Mouse (Mus musculus) lung, postnatal 0 days (tissue): ENCODE data around the gene Iqsec1. TPM values are rescaled to one million over a fixed set of nuclear protein-coding genes. Genes with fewer than 3 reads are reported as not detected.

Experiments used
- ATAC-seq: fragments of 200-750 bp; cut with Nextera tagmentation; 2 replicates; pipeline ENCODE4 v1.8.0; 2017; ENCODE audit warnings: moderate library complexity
- DNase-seq: peaks from one replicate; pipeline ENCODE4 v3.0.0-alpha.2; 2016; ENCODE audit warnings: low spot score
- H3K27ac ChIP-seq: fragments of 300-500 bp; sonication (generic); 2 replicates; pipeline ENCODE4 v1.5.1; 2014; ENCODE audit warnings: antibody characterized with exemption, mild to moderate bottlenecking, low read length, mixed read lengths
- H3K27me3 ChIP-seq: fragments of 300-500 bp; sonication (generic); replicated peaks from 2 replicates; pipeline ENCODE4 v1.6.1; 2014; ENCODE audit warnings: low read length, mixed read lengths; ENCODE audit not compliant: insufficient read depth
- H3K36me3 ChIP-seq: fragments of 300-500 bp; sonication (generic); 2 replicates; pipeline ENCODE4 v1.6.1; 2014; ENCODE audit warnings: low read length, mixed read lengths; ENCODE audit not compliant: insufficient read depth
- H3K4me1 ChIP-seq: fragments of 300-500 bp; sonication (generic); 2 replicates; pipeline ENCODE4 v1.6.1; 2014; ENCODE audit warnings: antibody characterized with exemption, low read depth, low read length, mixed read lengths; ENCODE audit not compliant: insufficient read depth
- H3K4me2 ChIP-seq: fragments of 300-500 bp; sonication (generic); replicated peaks from 2 replicates; pipeline ENCODE4 v1.6.1; 2014; ENCODE audit warnings: low read depth, mild to moderate bottlenecking, low read length, moderate library complexity, mixed read lengths
- H3K4me3 ChIP-seq: fragments of 300-500 bp; sonication (generic); 2 replicates; pipeline ENCODE4 v1.5.1; 2014; ENCODE audit warnings: low read depth, low read length
- H3K9ac ChIP-seq: fragments of 300-500 bp; sonication (generic); replicated peaks from 2 replicates; pipeline ENCODE4 v1.6.1; 2014; ENCODE audit warnings: low read depth, mild to moderate bottlenecking
- H3K9me3 ChIP-seq: fragments of 300-500 bp; sonication (generic); 2 replicates; pipeline ENCODE4 v1.6.1; 2016; ENCODE audit warnings: low read length, mixed read lengths
- CTCF ChIP-seq: IDR thresholded peaks from 2 replicates; pipeline ENCODE4 v1.5.1; 2016; ENCODE audit warnings: antibody characterized with exemption, mild to moderate bottlenecking
- EP300 ChIP-seq: IDR thresholded peaks from 2 replicates; pipeline ENCODE4 v1.6.1; 2016; ENCODE audit warnings: antibody characterized with exemption, mild to moderate bottlenecking, control low read depth
- WGBS: fragments of 180-500 bp; shearing (Covaris S2); extraction: QIAGEN DNeasy Blood & Tissue Kit; methylation state at CpG from one replicate; pipeline ENCODE4 v1.1.7; 2014; 5-methylcytosine and 5-hydroxymethylcytosine counted together
- polyA plus RNA-seq: library from polyadenylated mRNA; unstranded; fragments of >200 nt; fragmentation: Nextera tagmentation; extraction: Ambion mirVana; gene quantifications from 2 replicates; pipeline ENCODE4 v1.2.1, GENCODE M21; 2015

Gene Iqsec1
- polyA plus RNA-seq, 1 experiment from 2014 or later: 18.6 TPM

- H3K36me3 ChIP-seq: no peaks in the 10 kb centered on the region
- DNase-seq (no peak), ATAC-seq (no peak)
- no peak for TF ChIP-seq EP300
- TF ChIP-seq CTCF: no peak
- H3K9me3 ChIP-seq: no peaks in the 10 kb centered on the region
- H3K4me3 ChIP-seq: no peak overlapping the region
- H3K4me2 ChIP-seq: no peak overlapping the region
- H3K9ac ChIP-seq: no peak overlapping the region
- 74% methylated on average over 5 of the region's 5 CpGs for WGBS
- peaks cover 20% of the 10 kb centered on the region for H3K4me1 ChIP-seq
- H3K27me3 ChIP-seq: no peaks in the 10 kb centered on the region
- H3K27ac ChIP-seq: no peak overlapping the region
Observed at GRCm38 (mm10) chr6:90619936-90620335, 368.5 kb downstream of the Iqsec1 start.

GRCm38 (mm10) chr6:90618821-90619636, 369.5 kb downstream of the Iqsec1 start:
- Histone ChIP-seq H3K4me3 (no peak overlapping the region), H3K27ac (no peak overlapping the region), H3K27me3 (no peaks in the 10 kb centered on the region), H3K36me3 (no peaks in the 10 kb centered on the region), H3K4me1 (peaks cover 20% of the 10 kb centered on the region), H3K9ac (0 out of 2 replicates have a peak overlapping the region, but pooled peaks have one; percentile 3), H3K9me3 (no peaks in the 10 kb centered on the region), H3K4me2 (no peak overlapping the region)
- ATAC-seq (peak; percentile 49), DNase-seq (peak; percentile 59)
- TF ChIP-seq EP300: no peak
- no peak for TF ChIP-seq CTCF
- 44% methylated on average over 19 of the region's 19 CpGs for WGBS

- H3K9ac ChIP-seq: no peak overlapping the region
- TF ChIP-seq CTCF (no peak), EP300 (no peak)
- H3K9me3 ChIP-seq: no peaks in the 10 kb centered on the region
- WGBS: 52% methylated on average over 4 of the region's 4 CpGs
- DNase-seq (no peak), ATAC-seq (no peak)
- H3K36me3 ChIP-seq: no peaks in the 10 kb centered on the region
- H3K27ac ChIP-seq: no peak overlapping the region
- no peak overlapping the region for H3K4me3 ChIP-seq
- no peaks in the 10 kb centered on the region for H3K27me3 ChIP-seq
- H3K4me2 ChIP-seq: no peak overlapping the region
- H3K4me1 ChIP-seq: peaks cover 20% of the 10 kb centered on the region
Observed at GRCm38 (mm10) chr6:90618274-90618673, 370.2 kb downstream of the Iqsec1 start.

- Histone ChIP-seq H3K4me3 (no peak overlapping the region), H3K36me3 (no peaks in the 10 kb centered on the region), H3K4me2 (no peak overlapping the region), H3K9ac (no peak overlapping the region), H3K9me3 (no peaks in the 10 kb centered on the region), H3K27me3 (no peaks in the 10 kb centered on the region), H3K27ac (no peak overlapping the region), H3K4me1 (peaks cover 19% of the 10 kb centered on the region)
- ATAC-seq (no peak), DNase-seq (no peak)
- 83% methylated on average over 6 of the region's 6 CpGs for WGBS
- no peak for TF ChIP-seq CTCF
- TF ChIP-seq EP300: no peak
Observed at GRCm38 (mm10) chr6:90616481-90616880, 372.0 kb downstream of the Iqsec1 start.

- no peak overlapping the region for H3K9ac ChIP-seq
- H3K4me1 ChIP-seq: peaks cover 14% of the 10 kb centered on the region
- no peak for TF ChIP-seq EP300
- no peak for TF ChIP-seq CTCF
- H3K4me3 ChIP-seq: no peak overlapping the region
- H3K9me3 ChIP-seq: no peaks in the 10 kb centered on the region
- ATAC-seq (no peak), DNase-seq (no peak)
- no peak overlapping the region for H3K4me2 ChIP-seq
- H3K36me3 ChIP-seq: no peaks in the 10 kb centered on the region
- no peak overlapping the region for H3K27ac ChIP-seq
- WGBS: 63% methylated on average over 6 of the region's 6 CpGs
- no peaks in the 10 kb centered on the region for H3K27me3 ChIP-seq
Observed at GRCm38 (mm10) chr6:90615991-90616390, 372.5 kb downstream of the Iqsec1 start.

- Histone ChIP-seq H3K9me3 (no peaks in the 10 kb centered on the region), H3K27me3 (no peaks in the 10 kb centered on the region), H3K4me3 (no peak overlapping the region), H3K4me1 (peaks cover 11% of the 10 kb centered on the region), H3K9ac (no peak overlapping the region), H3K36me3 (no peaks in the 10 kb centered on the region), H3K4me2 (no peak overlapping the region), H3K27ac (no peak overlapping the region)
- no peak for ATAC-seq
- DNase-seq: no peak
- TF ChIP-seq CTCF (no peak), EP300 (no peak)
- 68% methylated on average over 7 of the region's 7 CpGs for WGBS
Observed at GRCm38 (mm10) chr6:90615362-90615761, 373.1 kb downstream of the Iqsec1 start.
